Mouse (Mus musculus): ENCODE data around the gene Lpar2.
A peak's percentile ranks its signal among the peaks of the same experiment; 100 is the strongest.

Lpar2 gene

DNA sequence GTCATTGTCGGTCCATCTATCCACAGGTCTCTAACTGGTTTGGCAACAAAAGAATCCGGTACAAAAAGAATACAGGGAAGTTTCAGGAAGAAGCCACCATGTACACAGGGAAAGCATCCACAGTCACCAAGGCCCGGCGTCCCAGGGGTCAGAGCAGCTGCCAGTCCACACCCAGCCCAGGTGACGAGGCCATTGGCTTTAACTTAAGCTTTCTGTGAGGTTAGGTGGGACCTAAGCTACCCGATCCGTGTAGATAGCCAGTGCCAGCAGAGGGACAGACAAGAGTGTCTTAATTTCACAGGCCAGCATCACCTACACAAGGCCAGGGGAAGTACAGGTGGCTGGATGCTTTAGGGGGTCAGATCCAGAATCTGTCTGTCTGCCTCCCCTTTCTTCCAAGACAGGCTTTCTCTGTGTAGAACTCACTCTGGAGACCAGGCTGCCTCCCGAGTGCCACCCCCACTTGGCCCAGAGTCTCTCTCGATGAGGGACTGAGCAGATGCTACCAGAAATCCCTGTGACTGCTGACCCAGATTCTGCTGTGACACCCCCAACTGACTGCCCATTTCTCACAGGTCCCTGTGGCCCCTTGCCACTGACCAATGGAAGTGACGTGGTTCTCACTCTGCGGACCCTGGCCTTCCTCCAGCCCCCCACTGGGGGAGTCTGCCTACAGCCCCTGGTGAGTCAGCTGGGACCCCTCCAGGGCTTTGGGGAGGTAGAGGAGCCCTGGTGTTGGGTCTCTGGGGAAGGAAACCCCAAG, 48.0 kb downstream of the Lpar2 start:
- DNase-seq (ENCODE audit: low spot score) = no peak

DNA sequence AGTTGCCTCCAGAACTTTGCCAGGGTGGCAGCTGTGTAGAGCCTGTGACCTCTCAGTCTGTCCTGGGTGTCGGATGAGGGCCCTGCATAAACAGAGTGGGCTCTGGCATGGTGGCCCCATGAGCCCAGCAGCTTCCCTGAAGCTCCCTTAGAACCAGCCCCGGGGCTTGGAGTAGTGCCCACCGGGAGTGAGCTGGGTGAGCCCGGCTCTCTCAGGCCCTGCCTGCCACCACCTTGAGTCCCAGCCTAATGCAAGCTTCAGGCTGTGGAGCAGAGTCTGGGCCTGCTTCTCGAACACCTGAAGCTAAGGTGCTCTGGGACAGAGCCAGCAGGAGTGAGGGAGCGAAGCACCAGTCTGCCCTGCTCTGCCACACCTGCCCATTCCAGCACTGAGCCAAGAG, 48.7 kb downstream of the Lpar2 start:
- DNase-seq (ENCODE audit: low spot score) = no peak

DNA sequence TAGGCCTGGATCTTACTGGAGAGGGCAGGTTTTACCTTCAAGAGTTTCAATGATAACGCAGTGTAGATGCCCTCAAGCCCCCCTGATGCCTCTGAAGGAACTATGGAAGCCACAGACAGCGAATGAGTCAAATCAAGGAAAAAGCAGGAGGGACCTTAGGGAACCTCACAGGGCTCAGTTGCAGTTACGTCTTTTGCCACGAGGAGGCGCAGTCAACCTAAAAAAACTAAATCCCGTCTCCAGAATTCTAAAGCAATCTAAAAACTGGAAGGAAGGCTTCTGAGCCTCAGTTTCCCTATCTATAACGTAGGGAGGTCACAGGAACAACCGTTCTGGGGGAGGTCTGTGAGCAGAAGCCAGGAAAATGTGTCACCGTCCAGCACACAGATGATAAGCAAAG, 51.9 kb downstream of the Lpar2 start:
- peak; percentile 57 for DNase-seq (ENCODE audit: low spot score)

DNA sequence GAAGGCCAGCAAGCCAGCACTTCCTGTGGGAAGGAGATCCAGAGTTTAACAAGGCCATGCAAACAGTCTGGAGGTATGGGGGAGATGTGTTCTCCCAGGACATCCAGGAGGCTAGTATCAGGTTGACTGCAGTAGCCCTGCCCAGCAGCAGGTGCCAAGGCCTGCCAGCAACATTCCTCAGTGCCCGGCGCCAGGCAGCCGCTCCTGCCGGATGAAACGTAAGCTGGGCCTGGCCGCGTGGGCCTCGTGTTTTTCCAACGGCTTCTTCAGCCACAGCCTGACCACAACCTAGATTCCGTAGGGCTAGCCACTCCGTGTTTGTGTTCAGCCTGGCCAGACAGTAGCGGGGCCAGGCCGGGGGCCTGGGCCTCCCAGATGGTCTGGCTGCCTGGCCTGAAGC, 52.4 kb downstream of the Lpar2 start:
- DNase-seq (ENCODE audit: low spot score) = no peak

DNA sequence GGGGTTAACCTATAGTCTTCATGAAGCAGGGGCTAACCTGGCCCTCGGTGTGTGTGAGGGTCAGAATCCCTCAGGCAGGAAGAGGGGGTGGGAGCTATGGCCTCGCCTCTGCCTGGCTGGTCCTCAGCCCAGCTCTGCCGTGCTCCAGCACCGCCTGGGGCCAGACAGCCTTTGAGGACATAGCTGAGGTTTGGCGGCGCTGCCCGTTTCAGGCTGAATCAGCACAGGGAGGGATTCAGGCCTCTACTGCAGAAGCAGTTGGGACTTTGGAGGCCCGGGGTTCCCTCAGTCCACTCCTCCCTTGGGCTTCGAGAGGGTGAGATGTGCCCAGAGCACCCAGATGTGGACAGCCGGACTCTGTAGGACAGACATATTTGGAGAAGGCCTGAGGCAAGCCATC, 53.9 kb downstream of the Lpar2 start:
- no peak for DNase-seq (ENCODE audit: low spot score)

DNA sequence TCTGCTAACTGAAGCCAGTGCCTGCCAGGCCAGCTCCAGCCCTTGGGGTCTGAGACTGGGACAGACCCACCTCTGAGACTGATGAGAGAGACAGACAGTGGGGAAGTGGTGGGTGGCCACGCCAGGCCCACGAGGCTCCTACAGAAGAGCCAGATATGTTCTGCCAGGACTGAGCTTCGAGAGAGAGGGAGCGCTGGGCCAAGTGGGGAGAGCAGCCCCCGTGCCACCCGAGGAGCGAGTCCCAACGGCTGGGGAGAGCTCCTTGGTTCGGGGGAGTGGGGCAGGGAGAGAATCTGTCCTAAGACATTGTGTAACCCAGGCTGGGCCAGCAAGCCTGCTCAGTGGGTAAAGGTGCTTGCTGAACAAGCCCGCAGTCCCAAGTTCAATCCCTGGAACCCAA, 54.7 kb downstream of the Lpar2 start:
- no peak for DNase-seq (ENCODE audit: low spot score)

DNA sequence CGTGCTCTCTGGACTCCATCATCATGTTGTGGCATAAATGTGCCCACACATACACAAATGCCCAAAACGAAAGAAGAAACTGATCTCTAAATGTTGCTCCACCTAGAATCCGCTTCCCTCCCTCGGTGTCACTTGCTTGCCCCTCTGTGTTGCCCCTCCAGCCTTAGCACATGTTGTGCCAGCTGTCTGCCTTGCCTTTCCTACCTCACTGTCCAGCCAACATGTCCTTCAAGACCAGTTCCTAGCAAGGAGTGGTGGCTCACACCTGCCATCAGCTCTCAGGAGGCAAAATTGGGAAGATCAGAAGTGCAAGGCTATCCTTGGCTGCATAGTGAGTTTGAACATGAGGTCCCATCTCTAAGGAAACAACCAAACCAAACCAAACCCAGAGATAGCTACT, 55.2 kb downstream of the Lpar2 start:
- DNase-seq (ENCODE audit: low spot score) = no peak

DNA sequence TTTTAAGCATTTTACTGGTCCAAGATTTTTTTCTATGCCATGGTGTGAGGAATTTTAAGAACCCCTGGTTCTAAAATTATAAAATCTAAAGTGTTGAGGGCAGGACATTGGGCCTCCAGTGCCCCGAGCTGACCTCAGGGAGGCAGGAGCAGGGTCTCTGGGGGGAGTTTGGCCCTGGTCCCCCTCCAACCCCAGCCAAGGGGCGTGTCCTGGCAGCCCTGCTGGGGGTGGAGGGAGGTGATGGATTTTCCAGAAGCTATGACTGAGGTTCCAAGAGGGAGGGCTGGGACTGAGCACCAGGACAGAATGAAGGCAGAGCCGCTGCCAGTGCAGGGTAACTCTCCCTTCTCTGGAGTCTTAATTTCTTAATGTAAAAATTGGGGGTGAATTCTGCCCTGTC, 55.8 kb downstream of the Lpar2 start:
- DNase-seq (ENCODE audit: low spot score) = no peak

DNA sequence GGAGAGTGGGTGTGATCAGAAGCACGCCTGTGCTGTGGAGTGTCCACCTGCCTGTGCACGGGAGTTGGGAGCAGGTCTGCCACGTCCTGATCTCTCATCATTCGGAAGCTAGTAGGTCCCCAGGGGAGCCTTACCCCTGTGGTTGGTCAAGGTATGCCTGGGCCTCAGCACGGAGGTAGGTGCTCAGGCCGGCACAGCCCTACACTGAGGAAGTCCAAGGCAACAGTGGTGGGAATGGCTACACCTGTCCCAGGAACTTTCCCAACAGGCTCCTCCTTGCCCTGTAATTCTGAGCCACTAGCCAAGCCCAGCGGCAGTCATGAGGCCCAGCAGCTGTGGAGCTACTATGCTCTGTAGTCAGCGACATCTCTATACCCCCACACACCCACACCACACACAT, 57.4 kb downstream of the Lpar2 start:
- DNase-seq (ENCODE audit: low spot score) = no peak

Measured in lung, postnatal 25 days (tissue).